Mouse (Mus musculus) kidney, adult 2 months (tissue): ENCODE data around the gene Hnrnpa3. TPM values are rescaled to one million over a fixed set of nuclear protein-coding genes. Genes with fewer than 3 reads are reported as not detected.
"Not testable (repeated sequence)": the region's sequence is repeated elsewhere in the genome, so short reads cannot be mapped to it uniquely, and the experiment has no call there.

Source experiments
- DNase-seq: peaks from one replicate; pipeline ENCODE4 v3.0.0; 2021
- H3K27ac ChIP-seq: fragments of 200-500 bp; 2 replicates; pipeline ENCODE4 v1.5.1; 2012; ENCODE audit warnings: low read depth, low read length, control low read depth, inconsistent platforms; ENCODE audit not compliant: insufficient read depth
- H3K27me3 ChIP-seq: fragments of 200-500 bp; replicated peaks from 2 replicates; pipeline ENCODE4 v1.6.1; 2012; ENCODE audit warnings: mild to moderate bottlenecking, moderate library complexity, low read length, inconsistent platforms; ENCODE audit not compliant: control insufficient read depth, insufficient read depth
- H3K36me3 ChIP-seq: fragments of 200-500 bp; 2 replicates; pipeline ENCODE4 v1.6.1; 2012; ENCODE audit warnings: mild to moderate bottlenecking, moderate library complexity, low read length, inconsistent platforms; ENCODE audit not compliant: control insufficient read depth, insufficient read depth
- H3K4me1 ChIP-seq: fragments of 200-500 bp; 2 replicates; pipeline ENCODE4 v1.6.1; 2011; ENCODE audit warnings: low read length; ENCODE audit not compliant: control insufficient read depth, insufficient read depth
- H3K4me3 ChIP-seq: fragments of 200-500 bp; 2 replicates; pipeline ENCODE4 v1.5.1; 2011; ENCODE audit warnings: mild to moderate bottlenecking, low read depth, low read length, control low read depth; ENCODE audit not compliant: insufficient read depth
- CTCF ChIP-seq: fragments of 200-500 bp; conservative IDR thresholded peaks from 2 replicates; pipeline ENCODE4 v1.5.1; 2011; ENCODE audit warnings: low read depth, mild to moderate bottlenecking, control low read depth, low read length, moderate library complexity, mixed read lengths; ENCODE audit not compliant: insufficient read depth, insufficient read length
- POLR2A ChIP-seq: fragments of 200-500 bp; IDR thresholded peaks from one replicate; pipeline ENCODE4 v1.6.1; 2011; ENCODE audit warnings: low read depth, low read length, control low read depth
- WGBS: fragments of 180-500 bp; shearing (Covaris S2); methylation state at CpG from one replicate; pipeline ENCODE4 v1.1.7; 2018; 5-methylcytosine and 5-hydroxymethylcytosine counted together
- polyA plus RNA-seq: library from polyadenylated mRNA; depleted of rRNA; stranded (reverse); fragments of >200 nt; gene quantifications from 2 replicates; pipeline ENCODE4 v1.2.3, GENCODE M21; 2012; rRNA removed

The Hnrnpa3 gene
- 16.2 and 34.0 TPM in 2 replicates for polyA plus RNA-seq

- peak; percentile 54 for TF ChIP-seq POLR2A
- TF ChIP-seq CTCF: no peak
- H3K27ac ChIP-seq: peak within 1 kb of the TSS; percentile 98
- peak; percentile 99 for DNase-seq
- peak within 1 kb of the TSS; percentile 79 for H3K4me3 ChIP-seq
- peaks cover 14% of the 10 kb centered on the region for H3K4me1 ChIP-seq
- peaks cover 10% of the 10 kb centered on the region for H3K36me3 ChIP-seq
- H3K27me3 ChIP-seq: no peaks in the 10 kb centered on the region
- WGBS: 1% methylated on average over 96 of the region's 102 CpGs
Measured at GRCm38 (mm10) chr2:75658727-75659628, at the start of gene Hnrnpa3. Hnrnpa3 (plus strand) TSS chr2:75659261.

DNA sequence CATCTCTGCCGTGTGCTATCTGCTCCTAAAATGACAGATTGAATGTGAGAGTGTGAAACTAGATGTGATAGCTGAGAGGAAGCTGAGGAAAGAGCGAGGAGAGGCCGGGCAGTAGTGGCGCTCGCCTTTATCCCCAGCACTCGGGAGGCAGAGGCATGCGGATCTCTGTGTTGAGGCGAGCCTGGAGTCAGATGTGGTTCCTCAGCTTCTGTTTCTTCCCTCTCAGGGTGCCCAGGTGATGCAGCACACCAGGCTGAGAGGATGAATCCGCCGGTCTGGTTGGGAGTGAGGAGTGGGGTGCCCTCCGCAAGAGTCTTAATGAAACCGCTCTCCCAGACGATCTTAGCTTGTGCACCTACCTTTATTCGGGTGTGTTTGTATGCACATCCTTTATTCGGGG is 49.1 kb upstream of the Hnrnpa3 start:
- peak overlapping the region; percentile 18; the same call in 1 of the 2 replicates for H3K4me3 ChIP-seq
- H3K27ac ChIP-seq: peak overlapping the region; percentile 42; the same call in 1 of the 2 replicates
- peaks cover 17% of the 10 kb centered on the region for H3K4me1 ChIP-seq
- no peak for DNase-seq
- TF ChIP-seq CTCF (no peak), POLR2A (no peak)
- H3K27me3 ChIP-seq: no peaks in the 10 kb centered on the region
- WGBS: 74% methylated on average over 15 of the region's 15 CpGs
- no peaks in the 10 kb centered on the region for H3K36me3 ChIP-seq

DNA sequence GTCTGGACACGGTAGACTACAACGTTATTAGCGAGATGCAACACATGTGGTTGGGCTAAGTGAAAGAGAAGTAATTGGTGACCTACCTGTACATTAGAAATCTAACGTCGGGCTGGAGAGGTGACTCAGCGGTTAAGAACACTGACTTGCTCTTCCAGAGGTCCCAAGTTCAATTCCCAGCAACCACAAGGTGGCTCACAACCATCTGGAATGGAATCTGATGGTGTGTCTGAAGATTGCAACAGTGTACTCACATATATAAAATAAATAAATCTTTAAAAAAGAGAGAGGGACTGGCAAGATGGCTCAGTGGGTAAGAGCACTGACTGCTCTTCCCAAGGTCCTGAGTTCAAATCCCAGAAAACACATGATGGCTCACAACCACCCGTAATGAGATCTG is 48.5 kb upstream of the Hnrnpa3 start:
- 0 out of 2 replicates have a peak, but pooled peaks have one; percentile 15 for TF ChIP-seq CTCF
- not testable (repeated sequence) for H3K27ac ChIP-seq, H3K36me3 ChIP-seq, DNase-seq, H3K4me3 ChIP-seq, H3K27me3 ChIP-seq
- 63% methylated on average over 7 of the region's 7 CpGs for WGBS
- H3K4me1 ChIP-seq: peaks cover 15% of the 10 kb centered on the region

DNA sequence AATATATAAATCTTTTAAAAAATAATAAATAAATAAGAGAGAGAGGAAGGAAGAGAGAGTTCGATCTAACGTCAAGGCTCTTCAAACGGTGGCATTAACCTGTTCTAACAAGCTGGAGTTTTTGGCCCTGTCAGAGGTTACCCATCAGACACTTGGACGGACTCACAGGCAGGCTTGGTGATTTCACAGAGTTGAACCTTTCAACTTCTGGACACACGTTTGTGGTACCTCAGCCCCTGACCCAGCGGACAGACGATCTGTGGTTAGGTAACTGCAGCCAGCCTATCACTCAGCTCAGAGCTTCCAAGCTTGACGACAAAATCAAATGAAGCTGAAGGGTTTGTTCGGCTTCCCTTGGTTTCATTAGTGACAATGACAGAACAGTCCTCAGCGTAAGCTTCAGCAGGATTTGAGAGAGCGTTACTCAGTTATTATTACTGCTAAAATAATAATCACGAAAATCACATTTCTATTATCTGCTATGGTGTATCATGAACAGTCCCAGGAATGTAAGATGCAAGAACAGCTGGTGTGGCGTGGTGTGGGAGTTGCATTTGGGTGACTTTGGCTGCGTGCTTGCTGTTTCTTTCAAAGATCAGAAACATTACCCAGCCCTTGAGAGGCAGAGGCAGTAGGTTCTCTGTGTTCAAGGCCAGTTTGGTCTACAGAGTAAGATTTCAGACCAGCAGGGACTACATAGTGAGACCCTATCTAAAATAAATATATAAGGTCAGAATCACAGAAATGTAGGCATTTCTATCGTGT is 47.8 kb upstream of the Hnrnpa3 start:
- Histone ChIP-seq H3K36me3 (no peaks in the 10 kb centered on the region), H3K4me1 (peaks cover 14% of the 10 kb centered on the region), H3K27ac (no peak overlapping the region), H3K4me3 (no peak overlapping the region), H3K27me3 (no peaks in the 10 kb centered on the region)
- DNase-seq: no peak
- no peak for TF ChIP-seq CTCF
- no peak for TF ChIP-seq POLR2A
- 81% methylated on average over 15 of the region's 15 CpGs for WGBS

GRCm38 (mm10) chr2:75612006-75612405 is 47.1 kb upstream of the Hnrnpa3 start:
- DNase-seq: no peak
- peaks cover 14% of the 10 kb centered on the region for H3K4me1 ChIP-seq

DNA sequence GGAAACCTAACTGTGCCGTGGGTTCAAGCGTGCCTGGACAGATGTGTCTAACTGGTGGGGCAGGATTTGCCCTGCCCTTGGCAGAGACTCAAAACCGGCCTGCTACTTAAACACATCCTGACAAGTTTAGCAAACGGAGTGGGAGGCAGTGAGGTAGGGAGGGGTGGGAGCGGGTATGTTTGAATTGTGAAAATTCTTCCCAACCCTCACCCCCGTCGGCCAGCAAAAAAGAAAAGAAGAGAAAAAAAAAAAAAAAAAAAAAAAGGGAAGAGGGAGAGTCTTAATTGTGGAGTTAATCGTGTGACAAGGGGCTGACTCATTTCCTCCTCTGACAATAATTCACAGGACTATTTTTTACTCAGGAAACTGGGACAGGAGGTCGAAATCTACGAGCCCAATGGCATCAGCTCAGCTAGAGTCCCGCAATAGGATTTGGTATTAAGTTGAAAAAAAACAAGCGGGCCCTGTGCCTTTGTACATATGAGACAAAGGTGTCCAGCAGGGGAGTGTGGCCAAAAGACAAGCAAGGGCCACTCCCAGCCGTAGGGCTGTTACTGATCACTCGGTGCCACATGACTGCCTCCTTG is 46.0 kb upstream of the Hnrnpa3 start:
- Histone ChIP-seq H3K4me1 (peaks cover 14% of the 10 kb centered on the region), H3K27ac (peak overlapping the region; percentile 29), H3K36me3 (no peaks in the 10 kb centered on the region), H3K27me3 (no peaks in the 10 kb centered on the region), H3K4me3 (peak overlapping the region; percentile 6)
- 1% methylated on average over 14 of the region's 14 CpGs for WGBS
- TF ChIP-seq POLR2A: no peak
- TF ChIP-seq CTCF: 0 out of 2 replicates have a peak, but pooled peaks have one; percentile 19
- peak; percentile 92 for DNase-seq

More at GRCm38 (mm10) chr2:75612006-75612405, 47.1 kb upstream of the Hnrnpa3 start:
- TF ChIP-seq POLR2A (no peak), CTCF (no peak)
- Histone ChIP-seq H3K36me3 (no peaks in the 10 kb centered on the region), H3K27ac (no peak overlapping the region), H3K27me3 (no peaks in the 10 kb centered on the region), H3K4me3 (no peak overlapping the region)
- 48% methylated on average over 2 of the region's 2 CpGs for WGBS
